Mouse (Mus musculus) ovary, adult 18-20 months (tissue): ENCODE measurements at regions not wholly inside any gene's neighbourhood (a gene's known extent, or its start where the extent isn't known, plus 50 kb on each side); places are given as distances from the start of the nearest gene placed in this dataset.

ENCODE experiments used
- DNase-seq: peaks from one replicate; pipeline ENCODE4 v3.0.0; 2022; ENCODE audit warnings: low spot score, mixed read lengths

DNA sequence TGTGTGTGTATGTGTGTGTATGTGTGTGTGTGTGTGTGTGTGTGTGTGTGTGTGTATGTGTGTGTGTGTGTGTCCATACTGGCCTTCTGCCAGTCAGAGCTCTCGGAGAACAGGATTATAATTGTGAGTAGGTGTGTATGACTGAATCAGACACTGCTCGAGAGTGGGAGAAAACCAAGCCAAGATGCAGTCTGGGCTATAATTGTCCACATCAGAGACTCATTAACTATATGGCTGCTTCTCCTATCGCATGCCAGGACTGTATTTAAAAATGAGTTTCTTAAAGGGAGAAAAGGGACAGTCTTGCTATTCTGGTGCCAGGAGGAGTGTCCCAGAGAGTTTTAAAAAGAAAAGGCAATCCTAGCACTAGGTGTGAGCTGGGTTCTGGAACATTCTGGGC, 58.7 kb upstream of the Adpgk start:
- DNase-seq: no peak

DNA sequence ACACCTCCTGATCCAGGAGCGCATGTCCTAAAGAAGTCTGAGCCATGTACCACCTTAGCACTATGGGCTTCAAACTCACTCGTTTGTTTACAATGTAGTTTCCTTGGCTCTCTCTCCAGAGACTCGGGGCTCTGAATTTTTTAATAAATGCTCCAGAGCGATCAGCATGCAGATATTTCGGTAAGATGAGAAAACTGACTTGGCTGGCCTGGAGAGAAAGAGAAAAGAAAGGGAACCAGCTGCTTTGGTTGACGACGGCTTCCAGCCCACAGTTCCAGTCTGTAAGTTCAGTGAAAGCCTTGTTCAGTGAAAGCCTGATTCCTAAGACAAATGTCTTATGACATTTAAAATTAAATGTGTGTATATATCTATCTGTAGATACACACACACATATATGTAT, 59.4 kb upstream of the Adpgk start:
- DNase-seq: no peak

DNA sequence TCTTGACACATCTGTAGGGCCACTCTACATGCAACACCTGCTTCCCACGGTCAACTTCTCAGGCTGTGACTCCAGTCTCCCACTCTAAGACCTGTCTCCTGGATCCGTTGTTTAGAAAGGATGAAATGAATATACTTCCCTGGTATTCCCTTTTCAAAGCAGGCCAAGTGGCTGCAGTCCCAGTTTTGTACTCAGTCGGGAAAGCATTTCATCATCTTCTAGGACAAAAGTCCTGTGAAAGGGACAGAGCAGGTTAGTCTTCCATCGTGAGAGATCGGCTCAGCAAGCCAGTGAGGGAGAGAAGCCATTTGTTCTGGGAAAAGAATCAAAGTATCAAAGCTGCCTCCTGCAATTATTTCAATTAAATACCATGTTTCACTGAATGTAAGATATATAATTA, 60.2 kb upstream of the Adpgk start:
- DNase-seq: no peak

DNA sequence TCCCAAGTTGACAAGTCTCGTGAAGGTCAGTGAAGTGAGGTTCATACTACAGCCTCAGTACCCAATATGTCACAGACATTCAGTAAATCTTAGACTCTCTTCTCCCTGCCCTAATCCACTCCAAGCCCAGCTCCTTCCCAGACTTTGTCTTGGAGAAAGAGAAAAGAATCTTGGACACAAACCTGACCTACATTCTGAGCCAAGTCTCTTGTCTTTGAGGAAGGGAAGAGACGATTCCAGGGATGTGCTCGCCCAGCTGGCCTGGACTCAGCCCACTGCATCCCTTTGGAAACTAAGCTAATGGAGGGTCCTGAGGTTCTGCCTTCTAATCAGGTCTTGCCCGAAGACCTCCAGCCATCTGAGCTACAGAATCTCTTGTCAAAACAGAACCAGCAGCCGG, 61.2 kb upstream of the Adpgk start:
- no peak for DNase-seq

DNA sequence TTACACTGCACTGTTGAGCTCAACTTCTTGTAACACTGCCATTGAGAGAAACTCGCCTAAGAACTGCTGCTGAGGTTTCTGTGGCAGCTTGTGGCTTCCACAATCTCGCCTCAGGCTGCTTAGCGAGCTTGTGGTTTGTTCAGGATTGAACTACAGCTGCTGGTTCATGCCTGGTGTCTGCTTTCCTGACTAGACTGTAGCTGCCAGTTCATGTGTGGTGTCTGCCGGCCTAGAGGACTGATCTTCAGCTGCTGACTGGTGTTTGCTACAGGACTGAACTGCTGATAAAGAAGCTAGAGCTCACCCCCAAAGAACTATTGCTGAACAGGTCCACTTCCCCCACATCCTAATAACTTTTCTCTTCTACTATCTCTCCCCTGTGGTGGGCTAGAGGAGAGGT, 63.4 kb upstream of the Adpgk start:
- no peak for DNase-seq

DNA sequence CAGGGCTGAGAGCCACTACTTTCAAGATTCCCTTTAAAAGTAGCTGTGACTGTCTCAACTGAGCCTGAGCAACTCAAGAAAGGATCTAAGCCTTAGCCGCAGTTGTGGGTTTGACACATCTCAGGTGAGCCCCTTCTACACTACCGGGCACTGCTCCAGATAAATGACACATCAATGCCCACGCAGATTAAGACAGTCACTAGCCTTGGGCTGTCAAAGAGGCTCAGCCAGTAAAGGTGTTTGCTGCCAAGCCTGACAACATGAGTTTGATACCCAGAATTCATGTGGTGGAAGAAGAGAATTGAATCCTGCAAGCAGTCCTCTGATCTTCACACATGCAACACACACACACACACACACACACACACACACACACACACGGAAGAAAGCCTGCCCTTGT, 65.0 kb upstream of the Adpgk start:
- no peak for DNase-seq

DNA sequence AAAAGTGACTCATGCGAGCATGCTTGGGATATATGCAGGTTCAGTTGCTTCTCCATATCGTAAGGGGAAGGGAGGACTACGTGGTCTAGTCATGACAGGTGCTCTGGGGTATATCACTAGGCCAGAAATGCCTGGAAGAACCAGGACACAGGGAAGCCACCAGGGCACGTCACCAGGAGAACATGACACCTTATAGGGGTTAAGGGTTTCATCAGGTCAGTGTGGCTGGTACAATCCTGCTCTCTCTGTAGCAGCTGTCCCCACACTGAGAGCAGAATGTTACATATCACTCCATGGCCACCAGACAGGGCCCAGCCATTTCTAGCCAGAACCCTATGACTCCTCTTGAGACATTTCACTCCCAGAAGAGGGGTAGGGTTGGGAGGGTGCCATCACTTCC, 72.1 kb upstream of the Adpgk start:
- no peak for DNase-seq

DNA sequence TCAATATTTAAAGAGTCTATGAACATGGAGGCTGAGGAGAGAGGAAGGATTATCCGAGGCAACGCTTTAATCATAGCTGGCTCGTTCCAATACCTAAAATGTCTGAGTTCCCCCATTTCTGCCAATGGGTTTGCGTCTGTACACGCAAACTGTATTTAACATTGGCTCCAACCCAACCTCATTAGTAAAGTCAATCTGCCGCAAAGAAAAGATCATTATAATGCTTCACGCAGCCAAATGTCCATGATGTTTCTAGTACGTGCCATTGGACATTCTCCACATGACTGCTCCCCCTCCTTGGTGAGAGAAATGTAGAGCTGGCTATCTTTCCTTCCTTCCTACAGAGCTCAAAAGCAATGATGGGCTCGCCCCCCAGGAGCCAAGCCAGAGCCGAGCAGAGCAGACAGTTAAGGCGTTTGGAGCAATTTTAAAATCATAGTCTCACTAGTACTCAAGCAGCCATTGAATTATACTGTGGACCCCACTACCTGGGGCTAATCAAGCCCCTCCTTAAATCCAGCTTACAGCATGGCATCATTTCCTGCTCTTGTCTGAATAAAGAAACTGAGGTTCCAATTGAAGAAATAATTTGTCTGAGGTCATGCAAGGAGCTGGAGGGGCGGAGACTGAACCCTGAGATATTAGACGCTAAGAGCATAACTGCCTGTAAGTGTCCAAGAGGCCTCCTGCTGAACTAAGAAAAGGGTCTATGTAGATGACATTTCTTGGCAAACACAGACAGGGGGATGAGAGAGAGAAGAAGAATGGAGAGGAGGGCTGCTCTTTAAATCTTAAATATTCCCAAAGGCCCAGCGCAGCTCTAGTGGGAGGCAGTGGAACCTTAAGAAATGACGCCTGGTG, 88.5 kb upstream of the Adpgk start:
- DNase-seq: no peak

DNA sequence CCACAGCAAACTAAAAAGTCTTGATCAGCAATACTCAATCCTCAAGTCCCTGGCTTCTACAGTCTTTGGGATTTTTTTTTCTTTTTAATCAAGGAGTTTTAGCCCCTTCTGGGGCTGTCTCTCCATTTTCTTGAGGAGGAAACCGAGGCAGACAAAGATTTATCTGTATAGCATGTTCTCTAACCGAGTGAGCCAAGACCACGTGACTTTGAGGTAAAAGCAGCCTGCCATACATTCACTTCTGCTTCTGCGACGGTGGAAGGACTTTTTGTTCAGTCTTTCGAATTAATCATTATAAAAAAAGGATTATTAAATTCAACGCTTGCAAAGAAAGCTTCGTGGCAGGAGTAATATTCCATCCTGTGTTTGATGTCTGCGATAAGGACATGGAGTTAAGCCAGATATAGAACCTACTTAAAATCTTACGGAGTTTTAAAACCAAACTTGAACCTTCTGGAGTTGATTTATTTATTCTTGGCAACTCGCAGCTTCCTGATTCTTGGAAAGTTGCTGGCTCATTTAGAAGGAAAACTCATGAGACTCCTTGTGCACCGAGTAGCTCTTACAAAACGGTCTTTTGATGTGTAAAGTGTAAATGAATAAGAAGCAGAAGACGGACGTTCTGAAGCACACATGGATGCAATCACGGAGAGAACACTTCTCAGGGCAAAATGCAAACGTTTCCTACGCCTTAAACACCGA, 91.7 kb upstream of the Adpgk start:
- DNase-seq: no peak

DNA sequence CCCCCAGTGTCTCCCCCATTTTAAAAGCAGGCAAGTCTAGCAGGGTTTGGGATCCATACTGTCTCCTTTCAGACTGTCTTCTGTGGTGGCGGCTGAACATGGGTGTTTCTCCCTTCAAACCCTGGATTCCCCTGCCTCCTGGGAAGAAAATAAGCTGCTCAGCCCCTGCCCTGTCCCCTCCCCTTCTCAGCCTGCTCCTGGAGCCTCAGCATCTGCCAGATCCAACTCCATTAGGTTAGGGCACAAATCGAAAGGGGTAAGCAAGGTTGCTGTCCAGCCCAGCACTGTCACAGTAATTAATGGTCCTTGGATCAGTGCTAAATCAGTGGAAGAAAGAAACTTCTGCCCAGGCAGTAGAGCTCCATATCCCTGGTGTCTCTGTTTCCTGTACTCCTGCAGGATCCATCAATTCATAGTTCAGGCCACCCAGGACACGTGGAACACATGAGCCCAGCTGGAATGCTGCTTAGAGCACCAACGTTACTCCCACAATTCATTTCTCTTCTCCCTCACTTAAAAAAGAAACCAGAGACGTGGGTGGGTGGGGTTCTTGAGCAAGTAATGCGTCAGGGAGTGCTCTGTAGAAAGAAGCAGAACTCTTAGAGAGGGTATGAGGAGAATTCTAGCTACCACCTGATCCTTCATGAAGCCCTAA, 93.0 kb upstream of the Adpgk start:
- no peak for DNase-seq

DNA sequence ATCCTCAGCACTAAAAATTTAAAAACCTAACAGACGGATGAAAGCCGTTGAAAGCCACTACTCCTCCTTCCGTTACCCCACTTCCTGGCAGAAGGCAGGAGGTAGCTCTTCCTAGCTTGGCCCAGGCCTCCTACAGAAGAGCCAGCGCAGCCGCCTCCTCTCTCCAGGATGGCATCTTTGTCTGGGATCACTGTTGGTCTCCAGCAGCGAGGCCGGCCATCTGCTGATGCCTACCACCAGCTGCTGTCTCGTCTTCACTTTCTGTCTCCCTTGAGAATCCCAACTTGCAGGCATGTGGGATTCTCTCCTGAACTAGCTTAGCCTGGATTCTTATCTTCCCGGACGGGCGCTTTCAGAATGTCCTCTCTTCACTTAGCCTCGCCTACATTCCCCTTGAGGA, 93.9 kb upstream of the Adpgk start:
- DNase-seq: no peak

DNA sequence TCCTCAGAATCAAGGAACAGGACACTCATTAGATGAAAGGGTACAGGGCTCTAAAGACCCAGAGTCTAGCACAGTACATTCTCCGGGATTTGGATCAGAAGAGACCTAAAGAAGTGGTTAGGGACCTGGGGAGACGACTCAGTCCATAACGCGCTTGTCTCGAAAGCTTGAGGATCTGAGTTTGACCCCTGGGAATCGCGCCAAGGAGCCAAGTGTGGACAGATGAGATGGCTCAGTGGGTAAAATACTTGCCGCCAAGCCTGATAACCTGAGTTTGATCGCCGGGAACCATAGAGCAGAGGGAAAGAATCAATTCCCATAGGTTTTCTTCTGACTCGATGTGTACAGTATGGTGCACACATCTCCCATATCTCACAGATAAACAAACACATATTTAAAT, 97.4 kb upstream of the Adpgk start:
- DNase-seq: no peak

DNA sequence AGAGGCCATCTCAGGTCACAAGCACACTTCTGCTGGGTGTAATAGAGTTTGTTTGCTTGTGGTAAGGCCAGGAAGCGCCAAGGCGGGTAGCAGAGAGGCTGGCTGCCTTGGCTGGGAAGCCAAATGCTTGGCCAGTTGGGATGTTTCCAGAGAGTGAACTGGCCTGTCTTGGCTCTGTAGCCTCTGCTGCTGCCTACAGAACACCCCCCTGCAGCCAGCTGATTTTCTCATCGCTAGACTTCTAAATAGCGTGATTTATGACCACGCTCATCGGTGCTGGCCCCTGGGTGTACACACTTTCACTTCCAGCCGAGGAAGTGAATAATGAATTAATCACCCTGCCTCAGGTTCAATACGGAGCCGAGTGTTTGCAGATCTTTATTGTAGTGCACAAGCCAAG, 102.2 kb upstream of the Adpgk start:
- peak; percentile 27 for DNase-seq

DNA sequence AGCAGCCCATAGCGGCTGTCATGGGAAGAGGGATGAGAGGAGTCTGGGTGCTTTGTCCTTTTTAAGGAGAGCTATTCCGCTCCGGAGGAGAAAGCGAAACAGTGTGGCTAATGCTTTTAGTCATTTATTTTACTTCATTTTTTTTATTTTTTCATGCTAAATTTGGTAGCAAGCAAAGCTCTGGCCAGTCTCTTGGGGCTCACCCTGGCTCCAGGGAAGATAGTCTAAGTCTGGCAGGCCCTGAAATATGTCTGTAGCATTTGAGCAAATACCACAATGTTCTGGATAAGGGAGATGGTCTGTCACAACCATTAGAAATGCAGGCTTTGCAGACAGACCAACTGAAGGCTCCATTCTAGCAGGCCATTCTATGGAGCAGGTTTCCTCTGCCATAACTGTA, 102.9 kb upstream of the Adpgk start:
- no peak for DNase-seq

DNA sequence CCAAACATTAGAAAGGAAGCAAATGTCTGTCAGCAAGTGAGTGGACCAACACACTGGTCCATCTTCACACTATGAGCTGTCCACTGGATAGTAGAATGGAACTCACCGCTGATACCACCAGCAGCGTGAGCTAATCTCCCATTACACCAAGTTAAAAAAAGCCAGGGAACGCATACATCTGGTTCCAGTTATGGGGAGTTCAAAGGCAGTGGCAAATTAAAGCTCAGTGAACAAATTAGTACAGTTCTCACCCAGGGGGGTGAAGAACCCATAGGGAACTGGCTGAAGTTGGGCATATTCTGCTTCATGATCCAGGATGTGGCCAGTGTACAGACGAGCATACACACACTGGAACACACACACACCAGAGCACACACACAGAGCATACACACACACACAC, 105.0 kb upstream of the Adpgk start:
- DNase-seq: no peak

DNA sequence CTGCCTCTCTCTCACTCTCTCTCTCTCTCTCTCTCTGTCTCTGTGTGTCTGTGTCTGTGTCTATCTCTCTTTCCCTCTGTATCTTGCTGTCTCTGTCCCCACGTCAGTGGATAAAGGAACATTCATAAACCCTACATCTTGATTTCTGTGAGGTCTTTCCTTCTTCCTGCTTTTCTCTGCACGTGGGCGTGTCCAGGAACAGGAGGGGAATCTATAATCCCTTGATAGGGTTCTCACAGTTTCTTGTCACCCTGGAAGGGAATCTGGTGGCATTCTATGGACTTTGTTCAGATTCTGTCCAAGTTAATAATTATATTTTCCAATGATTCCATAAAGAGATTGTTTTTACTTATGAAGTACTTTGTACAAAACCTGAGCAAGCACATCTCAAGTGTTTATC, 107.3 kb upstream of the Adpgk start:
- no peak for DNase-seq

DNA sequence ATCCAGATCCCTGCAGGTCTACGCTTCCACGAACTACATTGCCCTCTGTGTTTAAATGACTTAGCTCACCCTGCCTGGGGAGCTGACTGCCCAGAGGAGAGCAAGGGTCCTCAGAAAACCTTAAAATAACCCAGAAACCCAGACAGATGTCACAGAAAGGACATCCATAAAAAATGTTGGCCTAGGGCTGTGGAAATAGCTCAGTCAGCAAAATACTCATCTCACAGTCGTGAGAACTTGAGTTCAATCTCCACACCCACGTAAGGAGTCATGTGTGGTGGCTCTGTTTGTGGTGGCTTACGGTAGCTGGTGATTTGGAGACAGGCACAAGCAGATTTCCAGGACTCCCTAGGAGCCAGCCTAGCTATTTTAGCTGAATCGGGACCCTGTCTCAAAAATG, 108.5 kb upstream of the Adpgk start:
- no peak for DNase-seq

DNA sequence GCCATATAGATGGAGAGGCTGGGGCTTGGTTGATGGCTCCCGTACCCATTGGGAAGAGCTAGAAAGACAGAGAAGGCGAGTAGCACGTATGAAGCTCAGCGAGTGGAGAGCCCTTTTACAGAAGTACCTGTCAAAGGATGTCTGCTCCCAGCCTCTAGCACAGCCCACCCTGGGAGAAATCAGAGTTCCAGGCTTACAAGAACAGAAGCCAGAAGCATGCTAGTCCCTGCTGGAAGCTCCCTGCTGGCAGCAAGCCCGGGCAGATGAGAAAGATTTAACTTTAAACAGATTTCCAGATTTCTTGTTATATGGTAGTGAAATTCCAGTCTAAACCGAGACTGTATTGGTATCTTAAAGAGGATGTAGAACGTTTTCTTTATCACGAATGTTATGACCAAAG, 108.9 kb upstream of the Adpgk start:
- no peak for DNase-seq

DNA sequence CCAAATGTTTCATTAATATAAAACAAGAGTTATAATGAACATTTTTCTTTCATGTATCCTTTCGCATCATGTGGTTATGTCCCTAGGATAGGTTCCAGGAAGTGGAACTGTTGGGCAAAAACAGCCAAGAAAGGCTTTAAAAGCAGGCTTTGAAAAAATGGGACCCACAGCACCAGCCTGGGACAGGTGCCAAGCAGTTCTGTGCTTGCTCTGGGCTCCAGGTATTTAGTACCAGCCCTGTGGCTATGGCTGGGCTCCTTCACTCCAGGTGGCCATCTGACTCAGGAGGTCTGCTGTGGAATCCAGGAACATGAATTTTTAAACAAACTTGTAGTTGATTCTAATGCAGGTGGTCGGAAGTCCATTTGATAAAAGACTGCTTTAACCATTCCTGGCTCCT, 119.8 kb upstream of the Adpgk start:
- DNase-seq: no peak

DNA sequence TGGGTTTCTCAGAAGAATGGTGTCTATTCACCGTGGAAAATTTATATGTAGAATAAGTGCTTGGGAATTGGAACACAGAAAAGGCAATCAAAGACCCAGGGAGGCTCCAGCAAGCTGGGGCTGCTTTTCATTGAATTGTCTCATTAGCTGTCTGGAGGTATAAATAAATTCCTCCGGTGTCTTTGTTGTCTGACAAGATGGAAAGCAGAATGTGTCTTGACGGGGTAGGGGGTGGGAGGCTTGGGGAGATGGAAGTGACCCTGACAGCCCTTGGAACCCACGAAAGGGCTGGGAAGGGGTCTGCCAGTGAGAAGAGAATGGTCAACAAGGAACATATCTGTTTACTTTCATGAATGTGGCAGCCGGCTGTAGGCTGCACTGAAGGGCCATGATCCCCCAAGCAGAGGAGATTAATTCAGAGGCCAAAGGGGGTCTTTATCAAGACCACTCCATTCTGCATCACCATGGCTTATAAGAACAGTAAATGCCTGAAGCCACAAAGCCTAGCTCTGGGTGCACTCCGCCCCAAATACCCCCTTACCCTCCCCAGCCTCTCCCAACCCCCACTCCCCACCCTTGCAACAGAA, 127.2 kb upstream of the Neo1 start:
- DNase-seq: no peak

DNA sequence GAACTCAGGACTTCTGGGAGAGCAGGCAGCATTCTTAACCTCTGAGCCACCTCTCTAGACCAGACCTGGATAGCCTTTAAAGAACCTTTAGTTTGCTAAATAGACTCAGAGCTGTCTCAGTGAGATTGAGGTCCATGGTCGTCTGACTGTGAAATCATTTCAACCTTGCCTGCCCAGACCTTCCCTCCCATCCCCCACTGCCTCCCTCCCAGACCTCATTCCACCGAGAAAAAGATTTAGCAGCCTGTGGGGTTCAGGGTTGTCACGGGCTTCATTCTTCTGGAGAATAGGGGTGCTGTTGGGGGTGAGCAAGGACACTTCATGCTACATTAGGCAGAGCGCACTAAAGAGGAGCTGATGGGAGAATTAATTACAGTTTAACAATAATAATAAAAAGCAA, 126.7 kb upstream of the Neo1 start:
- DNase-seq: no peak

DNA sequence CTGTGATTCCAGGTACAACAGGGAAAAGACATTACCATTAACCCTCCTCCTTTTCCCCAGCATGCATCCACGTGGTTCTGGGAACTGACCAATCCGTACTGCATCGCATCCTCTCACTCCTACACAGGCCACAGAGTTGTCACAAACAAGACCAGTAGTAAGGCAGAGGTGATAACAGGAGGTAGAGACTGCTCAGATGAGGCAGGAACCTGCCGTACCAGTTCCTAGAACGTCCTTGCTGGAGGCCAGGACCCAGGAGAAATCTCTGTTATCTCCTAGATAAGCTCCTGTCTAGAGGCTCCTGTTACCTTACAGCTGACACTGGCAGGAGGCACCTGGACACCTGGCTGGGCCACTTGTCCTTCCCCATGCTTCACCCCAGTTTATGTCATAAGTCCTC, 121.4 kb upstream of the Neo1 start:
- DNase-seq: no peak

DNA sequence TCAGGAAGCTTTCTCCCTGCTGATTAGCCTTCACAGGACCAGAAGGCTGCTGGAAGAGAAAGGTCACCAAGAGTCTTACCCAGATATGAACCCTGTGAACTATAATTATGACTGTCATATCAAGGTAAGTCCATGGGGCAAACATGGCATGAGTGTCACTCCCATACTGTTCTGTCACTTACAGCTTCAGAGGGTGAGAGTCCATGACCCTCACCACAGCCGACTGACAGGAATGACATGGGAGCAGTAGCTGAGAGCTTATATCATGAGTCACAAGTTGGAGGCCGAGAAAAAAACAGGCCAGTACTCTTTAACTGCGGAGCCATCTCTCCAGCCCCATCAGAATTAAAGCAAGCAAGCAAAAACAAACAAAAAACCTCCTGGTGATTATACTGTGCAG, 117.7 kb upstream of the Neo1 start:
- DNase-seq: no peak
